Mouse (Mus musculus) heart, postnatal 14 days (tissue): Measurements from ENCODE around the gene Hemgn. TPM values are rescaled to one million over a fixed set of nuclear protein-coding genes. Genes with fewer than 3 reads are reported as not detected.

Experiments
- DNase-seq, 2 experiments: peaks; one replicate each; pipeline ENCODE4 v3.0.0; 2021 to 2022
- intact Hi-C: fragments of 180-260 bp; cut with DNase I; formaldehyde crosslinking; loops from one replicate; pipeline ENCODE4 v1.15.1; 2025
- total RNA-seq, 2 experiments: library from RNA; stranded (reverse); gene quantifications; 2 replicates each; pipeline ENCODE4 v1.2.3; 2021

The Hemgn gene
- total RNA-seq, 2 experiments from 2014 or later, result 0.54 to 0.60 TPM

- no peak for DNase-seq
- intact Hi-C loops, result no loop called here
These were observed 5.5 kb upstream of the Hemgn start for GRCm38 (mm10) chr4:46418851-46419250.

- intact Hi-C loops, result no loop called here
- peak in 1 of 2 experiments; percentile 6 for DNase-seq
These were observed 4.2 kb upstream of the Hemgn start for GRCm38 (mm10) chr4:46417491-46417890.

GRCm38 (mm10) chr4:46412113-46412512, 1.2 kb downstream of the Hemgn start:
- intact Hi-C loops, result no loop called here
- DNase-seq, result no peak

- DNase-seq, result peak; percentile 5 to 11
- intact Hi-C loops, result no loop called here
These were observed 1.8 kb downstream of the Hemgn start for GRCm38 (mm10) chr4:46411489-46411888.

- no peak for DNase-seq
These were observed 2.6 kb downstream of the Hemgn start for GRCm38 (mm10) chr4:46410677-46411076.

GRCm38 (mm10) chr4:46406966-46407703, 6.2 kb downstream of the Hemgn start:
- intact Hi-C loops, result no loop called here
- DNase-seq, result no peak

More at GRCm38 (mm10) chr4:46410677-46411076, 2.6 kb downstream of the Hemgn start:
- intact Hi-C loops, result no loop called here

GRCm38 (mm10) chr4:46404042-46404795, 9.1 kb downstream of the Hemgn start:
- intact Hi-C loops, result no loop called here
- no peak for DNase-seq

GRCm38 (mm10) chr4:46398839-46399238, 14.5 kb downstream of the Hemgn start:
- DNase-seq, result no peak
- intact Hi-C loops, result no loop called here

GRCm38 (mm10) chr4:46395736-46396135, 17.6 kb downstream of the Hemgn start:
- no peak for DNase-seq
- intact Hi-C loops, result no loop called here

- intact Hi-C loops, result no loop called here
- no peak for DNase-seq
These were observed 18.9 kb downstream of the Hemgn start for GRCm38 (mm10) chr4:46394388-46394787.

GRCm38 (mm10) chr4:46390390-46390970, 22.8 kb downstream of the Hemgn start:
- intact Hi-C loops, result loop anchor here (2.0 kb wide), 1 partner anchor 108 kb away; no protein-coding TSS in a partner anchor
- peak; percentile 75 to 86 for DNase-seq

GRCm38 (mm10) chr4:46389612-46390341, 23.5 kb downstream of the Hemgn start:
- intact Hi-C loops, result loop anchor here (2.0 kb wide), 2 partner anchors 61 to 109 kb away; partner anchors contain the start of gene Anp32b
- peak; percentile 24 to 47 for DNase-seq

- intact Hi-C loops, result loop anchor here (2.0 kb wide), 1 partner anchor 62 kb away; the partner anchor contains the start of gene Anp32b
- peak; percentile 96 for DNase-seq
These were observed 24.2 kb downstream of the Hemgn start, which contains the start of gene Trmo for GRCm38 (mm10) chr4:46389013-46389611. Gene Trmo, minus strand, starts transcription at chr4:46389437.

- intact Hi-C loops, result loop anchor here (2.0 kb wide), 1 partner anchor 62 kb away; the partner anchor contains the start of gene Anp32b
- DNase-seq, result no peak
These were observed 24.8 kb downstream of the Hemgn start for GRCm38 (mm10) chr4:46388556-46388955.

GRCm38 (mm10) chr4:46374869-46375368, 38.4 kb downstream of the Hemgn start:
- intact Hi-C loops, result loop anchor here (5.0 kb wide), 1 partner anchor 173 kb away; no protein-coding TSS in a partner anchor

GRCm38 (mm10) chr4:46374455-46374854, 38.9 kb downstream of the Hemgn start:
- peak in 1 of 2 experiments; percentile 25 for DNase-seq
- intact Hi-C loops, result loop anchor here (5.0 kb wide), 1 partner anchor 172 kb away; no protein-coding TSS in a partner anchor

More at GRCm38 (mm10) chr4:46374869-46375368, 38.4 kb downstream of the Hemgn start:
- peak; percentile 83 to 86 for DNase-seq

GRCm38 (mm10) chr4:46371030-46371429, 42.3 kb downstream of the Hemgn start:
- DNase-seq, result peak; percentile 73 to 74
- intact Hi-C loops, result loop anchor here (5.0 kb wide), 1 partner anchor 169 kb away; no protein-coding TSS in a partner anchor

GRCm38 (mm10) chr4:46370406-46370805, 42.9 kb downstream of the Hemgn start:
- no peak for DNase-seq
- intact Hi-C loops, result loop anchor here (5.0 kb wide), 1 partner anchor 168 kb away; no protein-coding TSS in a partner anchor

GRCm38 (mm10) chr4:46369070-46369469, 44.2 kb downstream of the Hemgn start:
- intact Hi-C loops, result no loop called here
- no peak for DNase-seq
